Mouse (Mus musculus) right cerebral cortex, postnatal 36 days (tissue): ENCODE data around the gene Mlst8.

Source experiments
- DNase-seq, 2 experiments: peaks; one replicate each; pipeline ENCODE4 v3.0.0; 2022; ENCODE audit warnings: low spot score in 2 of 2, mixed read lengths in 1 of 2

Gene Mlst8

GRCm38 (mm10) chr17:24478663-24479380 lies at the start of gene Mlst8:
TSS of gene Mlst8 (minus strand) at chr17:24479078.
- DNase-seq, result peak; percentile 94 to 95

- no peak for DNase-seq
These were observed 49.7 kb upstream of the Mlst8 start for GRCm38 (mm10) chr17:24528560-24528918.

GRCm38 (mm10) chr17:24527723-24528559 lies 49.1 kb upstream of the Mlst8 start, which contains the start of gene Traf7:
TSS of gene Traf7 (minus strand) at chr17:24527938.
- DNase-seq, result peak; percentile 94 to 99

- no peak for DNase-seq
These were observed 48.4 kb upstream of the Mlst8 start for GRCm38 (mm10) chr17:24527315-24527714.

GRCm38 (mm10) chr17:24524734-24525133 lies 45.9 kb upstream of the Mlst8 start:
- DNase-seq, result no peak

GRCm38 (mm10) chr17:24520450-24520849 lies 41.6 kb upstream of the Mlst8 start:
- DNase-seq, result no peak

- no peak for DNase-seq
These were observed 35.7 kb upstream of the Mlst8 start for GRCm38 (mm10) chr17:24514270-24515257.

GRCm38 (mm10) chr17:24513609-24514008 lies 34.7 kb upstream of the Mlst8 start:
- peak; percentile 60 to 67 for DNase-seq

- DNase-seq, result no peak
These were observed 29.1 kb upstream of the Mlst8 start for GRCm38 (mm10) chr17:24507806-24508460.

GRCm38 (mm10) chr17:24507129-24507664 lies 28.3 kb upstream of the Mlst8 start:
- DNase-seq, result no peak

GRCm38 (mm10) chr17:24506332-24507070 lies 27.6 kb upstream of the Mlst8 start:
- peak; percentile 67 to 77 for DNase-seq

- no peak for DNase-seq
These were observed 26.5 kb upstream of the Mlst8 start for GRCm38 (mm10) chr17:24505286-24505955.

GRCm38 (mm10) chr17:24504085-24504484 lies 25.2 kb upstream of the Mlst8 start:
- no peak for DNase-seq

- DNase-seq, result no peak
These were observed 23.3 kb upstream of the Mlst8 start for GRCm38 (mm10) chr17:24502208-24502607.

- DNase-seq, result no peak
These were observed 17.1 kb upstream of the Mlst8 start for GRCm38 (mm10) chr17:24496026-24496425.

- peak in 1 of 2 experiments; percentile 76 for DNase-seq
These were observed 16.6 kb upstream of the Mlst8 start for GRCm38 (mm10) chr17:24495443-24495842.

GRCm38 (mm10) chr17:24494627-24495335 lies 15.9 kb upstream of the Mlst8 start:
- DNase-seq, result no peak

GRCm38 (mm10) chr17:24490399-24490798 lies 11.5 kb upstream of the Mlst8 start:
- no peak for DNase-seq
